Mouse (Mus musculus): Measurements from ENCODE around the gene Ltbr. TPM values are rescaled to one million over a fixed set of nuclear protein-coding genes. Genes with fewer than 3 reads are reported as not detected.

Ltbr gene
- polyA plus RNA-seq (2012; rRNA removed) = 159 and 160 TPM in 2 replicates

DNA sequence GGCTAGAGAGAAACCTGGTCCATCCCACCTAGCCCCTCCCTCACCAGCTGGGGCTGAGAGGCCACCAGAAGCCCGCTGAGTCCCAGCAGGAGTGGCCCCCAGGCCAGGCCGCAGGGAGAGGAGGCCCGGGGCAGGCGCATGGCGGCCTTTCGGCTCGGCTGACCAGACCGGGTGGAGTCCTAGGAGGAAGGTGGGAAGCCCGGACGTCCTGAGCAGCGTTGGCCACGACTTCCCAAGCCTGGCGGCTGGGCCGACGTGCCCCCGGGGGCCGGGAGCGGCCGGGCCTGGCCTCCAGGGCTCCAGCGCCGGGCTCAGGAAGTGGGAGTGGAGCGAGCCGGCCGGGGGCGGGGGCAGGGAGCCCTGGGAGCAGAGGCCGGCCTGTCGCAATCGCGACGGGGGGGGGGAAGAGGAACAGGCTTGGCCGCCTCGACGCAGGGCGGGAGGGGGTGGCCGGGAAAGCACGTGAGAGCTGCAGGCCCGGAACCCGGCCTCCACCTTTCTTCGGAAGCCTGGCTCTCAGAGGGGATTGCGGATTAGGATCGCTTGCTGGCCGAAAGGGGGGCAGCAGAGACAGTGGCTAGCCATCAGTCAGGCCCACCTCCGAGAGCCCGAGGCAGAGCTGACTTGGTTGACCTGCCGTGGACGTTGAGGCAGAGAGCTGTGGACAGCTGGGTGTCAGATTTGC, at the start of gene Ltbr:
Gene Ltbr (minus strand): TSS at position 340 of the 685 bp plus-strand sequence.

DNA sequence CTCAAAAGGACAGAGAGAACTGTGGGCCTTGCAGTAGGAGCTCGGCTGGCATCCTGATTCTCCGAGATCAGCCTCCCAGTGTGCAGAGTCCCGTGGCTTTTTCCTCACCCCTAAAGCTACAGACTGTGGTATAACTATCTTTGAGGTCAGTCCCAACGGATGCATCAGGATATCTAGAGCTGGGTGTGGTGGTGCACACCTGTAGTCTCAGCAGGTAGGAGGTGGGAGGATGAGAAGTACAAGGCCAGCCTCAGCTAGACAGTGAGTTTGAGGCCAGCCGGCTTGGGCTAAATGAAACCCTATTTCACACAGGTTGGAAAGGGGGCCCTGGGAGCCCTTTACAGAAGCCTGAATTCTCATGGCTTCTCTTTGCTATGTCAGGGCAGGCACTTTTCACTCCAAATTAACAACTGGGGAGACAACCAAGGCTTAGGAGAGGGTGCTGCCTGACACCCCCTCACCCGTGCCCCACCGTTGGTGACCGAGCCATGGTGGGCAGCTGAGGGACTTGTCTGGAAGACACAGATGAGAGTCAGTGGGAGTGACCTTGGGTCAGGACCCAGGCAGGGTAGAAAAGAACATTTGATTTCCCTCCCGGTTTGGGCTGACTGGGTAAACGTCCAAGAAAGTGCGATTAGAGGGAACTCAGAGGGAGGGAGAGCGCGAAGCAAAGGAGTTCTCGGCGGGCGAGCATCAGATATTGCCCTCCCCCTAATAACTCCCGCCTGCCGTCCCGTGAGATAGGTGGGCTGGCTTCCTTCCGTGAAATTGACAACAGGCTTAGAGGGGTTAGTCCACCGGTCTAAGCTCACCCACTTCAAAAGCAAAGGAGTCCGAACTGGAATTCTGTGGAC, 35.3 kb upstream of the Ltbr start, which contains the start of gene Tnfrsf1a:
Gene Tnfrsf1a (plus strand): TSS at position 642 of the 854 bp plus-strand sequence.

DNA sequence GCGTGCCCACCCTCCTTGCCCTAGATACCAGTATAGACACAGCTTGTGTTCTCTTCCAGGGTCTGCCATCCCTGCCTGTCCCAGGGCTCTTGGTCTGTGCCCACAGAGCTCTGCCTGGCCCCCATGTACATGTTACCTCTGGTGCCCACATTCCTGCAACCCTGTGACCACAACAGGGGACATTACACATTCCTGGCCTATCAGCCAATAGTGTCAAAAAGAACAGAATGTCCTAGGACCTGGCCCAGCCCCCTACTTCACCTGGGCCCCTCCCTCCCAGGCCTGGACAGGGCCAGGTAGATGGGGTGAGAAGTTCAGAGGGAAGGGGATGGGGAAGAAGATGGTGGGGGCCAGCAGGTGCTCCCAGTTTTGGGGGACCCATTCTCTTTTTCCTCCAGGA, 6.6 kb upstream of the Ltbr start, which contains the start of gene Scnn1a:
Gene Scnn1a (plus strand): TSS at position 337 of the 400 bp plus-strand sequence.

DNA sequence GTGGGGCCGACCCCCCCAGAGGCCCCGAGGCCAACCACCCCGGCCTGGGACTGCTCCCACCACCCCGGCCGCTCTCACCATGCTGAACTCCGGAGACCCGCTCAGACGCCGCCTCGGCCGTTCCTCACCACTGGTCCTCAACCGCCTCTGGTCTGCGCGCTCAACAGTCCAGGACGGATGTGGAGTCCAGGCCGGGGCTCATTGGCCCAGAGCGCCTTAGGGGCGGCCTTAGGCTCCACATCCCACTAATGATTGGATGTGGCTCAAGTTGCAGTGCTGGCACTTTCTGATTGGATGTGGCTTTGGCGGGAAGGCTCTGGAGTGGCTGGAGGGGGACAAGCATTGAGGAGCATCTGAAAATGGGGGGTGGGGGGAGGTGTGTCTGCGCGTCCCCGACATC, 27.8 kb downstream of the Ltbr start, which contains the start of gene Tuba3a:
Gene Tuba3a (minus strand): TSS at position 153 of the 400 bp plus-strand sequence.

Other genes with a start within 250 kb of the Ltbr start
- gene Lpar5, start 246.0 kb downstream of the Ltbr start, polyA plus RNA-seq (2012; rRNA removed) = 71.9 and 87.7 TPM in 2 replicates
- gene Chd4, start 217.9 kb downstream of the Ltbr start, polyA plus RNA-seq (2012; rRNA removed) = 88.5 and 103 TPM in 2 replicates
- 10.6 and 15.0 TPM in 2 replicates for gene Nop2, start 182.0 kb downstream of the Ltbr start, polyA plus RNA-seq (2012; rRNA removed)
- 13.1 and 18.1 TPM in 2 replicates for gene Iffo1, start 168.6 kb downstream of the Ltbr start, polyA plus RNA-seq (2012; rRNA removed)
- gene Gapdh, start 147.4 kb downstream of the Ltbr start, polyA plus RNA-seq (2012; rRNA removed) = 3,801 and 3,939 TPM in 2 replicates
- gene Ncapd2, start 122.2 kb downstream of the Ltbr start, polyA plus RNA-seq (2012; rRNA removed) = 55.4 and 66.7 TPM in 2 replicates
- gene Mrpl51, start 122.1 kb downstream of the Ltbr start, polyA plus RNA-seq (2012; rRNA removed) = 61.8 and 98.5 TPM in 2 replicates
- 13.8 and 17.6 TPM in 2 replicates for gene Vamp1, start 98.3 kb downstream of the Ltbr start, polyA plus RNA-seq (2012; rRNA removed)
- gene Tapbpl, start 82.0 kb downstream of the Ltbr start, polyA plus RNA-seq (2012; rRNA removed) = 25.7 and 34.2 TPM in 2 replicates
- gene Cd27, start 76.9 kb downstream of the Ltbr start, polyA plus RNA-seq (2012; rRNA removed) = 1.7 and 2.4 TPM in 2 replicates
- gene Tuba3a, start 27.8 kb downstream of the Ltbr start, polyA plus RNA-seq (2012; rRNA removed) = 0.14 TPM in 1 of 2 replicates, not detected in the other
- 112 and 130 TPM in 2 replicates for gene Scnn1a, start 6.8 kb upstream of the Ltbr start, polyA plus RNA-seq (2012; rRNA removed)
- gene Tnfrsf1a, start 35.5 kb upstream of the Ltbr start, polyA plus RNA-seq (2012; rRNA removed) = 99.3 and 119 TPM in 2 replicates
- gene Plekhg6, start 66.9 kb upstream of the Ltbr start, polyA plus RNA-seq (2012; rRNA removed) = 17.0 and 18.3 TPM in 2 replicates
- 342 and 371 TPM in 2 replicates for gene Cd9, start 180.9 kb upstream of the Ltbr start, polyA plus RNA-seq (2012; rRNA removed)
- 36.1 and 39.6 TPM in 2 replicates for gene Vwf, start 232.9 kb upstream of the Ltbr start, polyA plus RNA-seq (2012; rRNA removed)

Measured in colon, adult 2 months (tissue).